Mouse (Mus musculus) liver (tissue): ENCODE data around the gene Tgfbr3.

Source experiments
- DNase-seq: peaks from one replicate; pipeline ENCODE4 v3.0.0-alpha.2; 2020; ENCODE audit warnings: mixed read lengths

Gene Tgfbr3

GRCm38 (mm10) chr5:107167872-107168300 lies 121.5 kb downstream of the Tgfbr3 start:
- DNase-seq = peak; percentile 45

GRCm38 (mm10) chr5:107167373-107167772 lies 122.1 kb downstream of the Tgfbr3 start:
- DNase-seq = no peak

- no peak for DNase-seq
Measured at GRCm38 (mm10) chr5:107166659-107167370, 122.6 kb downstream of the Tgfbr3 start.

GRCm38 (mm10) chr5:107165734-107166133 lies 123.7 kb downstream of the Tgfbr3 start:
- DNase-seq = no peak

- no peak for DNase-seq
Measured at GRCm38 (mm10) chr5:107165271-107165670, 124.2 kb downstream of the Tgfbr3 start.

- no peak for DNase-seq
Measured at GRCm38 (mm10) chr5:107164856-107165255, 124.6 kb downstream of the Tgfbr3 start.

GRCm38 (mm10) chr5:107164146-107164545 lies 125.3 kb downstream of the Tgfbr3 start:
- DNase-seq = no peak

- DNase-seq = no peak
Measured at GRCm38 (mm10) chr5:107163336-107163735, 126.1 kb downstream of the Tgfbr3 start.

- no peak for DNase-seq
Measured at GRCm38 (mm10) chr5:107162812-107163211, 126.6 kb downstream of the Tgfbr3 start.

GRCm38 (mm10) chr5:107162319-107162718 lies 127.1 kb downstream of the Tgfbr3 start:
- no peak for DNase-seq

- DNase-seq = no peak
Measured at GRCm38 (mm10) chr5:107159914-107160890, 129.2 kb downstream of the Tgfbr3 start.

GRCm38 (mm10) chr5:107158531-107159178 lies 130.8 kb downstream of the Tgfbr3 start:
- no peak for DNase-seq

- no peak for DNase-seq
Measured at GRCm38 (mm10) chr5:107157384-107157783, 132.0 kb downstream of the Tgfbr3 start.

- DNase-seq = no peak
Measured at GRCm38 (mm10) chr5:107156096-107156495, 133.3 kb downstream of the Tgfbr3 start.

- DNase-seq = no peak
Measured at GRCm38 (mm10) chr5:107152989-107153388, 136.4 kb downstream of the Tgfbr3 start.

GRCm38 (mm10) chr5:107151320-107151719 lies 138.1 kb downstream of the Tgfbr3 start:
- no peak for DNase-seq

- no peak for DNase-seq
Measured at GRCm38 (mm10) chr5:107150555-107151312, 138.7 kb downstream of the Tgfbr3 start.

- DNase-seq = no peak
Measured at GRCm38 (mm10) chr5:107147951-107148766, 141.3 kb downstream of the Tgfbr3 start.

GRCm38 (mm10) chr5:107147413-107147812 lies 142.0 kb downstream of the Tgfbr3 start:
- no peak for DNase-seq

GRCm38 (mm10) chr5:107146111-107146616 lies 143.3 kb downstream of the Tgfbr3 start:
- DNase-seq = no peak

- peak; percentile 47 for DNase-seq
Measured at GRCm38 (mm10) chr5:107145125-107145524, 144.3 kb downstream of the Tgfbr3 start.
